In genomic region chr6:42286448-42286847, GRCm38 (mm10) we compare ENCODE assay signal across 16 mouse cellular contexts. TPM values are rescaled to one million over a fixed set of nuclear protein-coding genes. Genes with fewer than 3 reads are reported as not detected.
A peak's percentile ranks its signal among the peaks of the same experiment; 100 is the strongest.
DNase-seq lines count a peak whose midpoint lies in the region; ATAC-seq and TF ChIP-seq lines count a peak whose summit lies in the region.
"Had no signal": no experiment of that assay in that cellular context is flagged by ENCODE, and none has a peak within 500 bp of the region (broad histone marks: within the 10 kb centered on the region; RNA-seq: fewer than 3 reads in every experiment).

Gene Clcn1, plus strand, starts transcription at chr6:42286685.

- no peaks in the 10 kb centered on the region for H3K9me3 ChIP-seq in forebrain, embryonic 15.5 days
- no peaks in the 10 kb centered on the region for H3K9me3 ChIP-seq in forebrain, postnatal 0 days (ENCODE audit: low read length)
- H3K9me3 ChIP-seq in midbrain, embryonic 11.5 days (ENCODE audit: control insufficient read depth, low read length) = no peaks in the 10 kb centered on the region
- H3K9me3 ChIP-seq in midbrain, embryonic 10.5 days (replicated peaks) = no peaks in the 10 kb centered on the region
- no peaks in the 10 kb centered on the region for H3K9me3 ChIP-seq in hindbrain, embryonic 15.5 days
- H3K9me3 ChIP-seq: embryonic facial prominence, embryonic 13.5 days; forebrain, embryonic 10.5 days had no signal

- H3K36me3 ChIP-seq in forebrain, embryonic 15.5 days = peaks cover 58% of the 10 kb centered on the region
- H3K36me3 ChIP-seq in forebrain, postnatal 0 days (ENCODE audit: insufficient read depth) = peaks cover 32% of the 10 kb centered on the region
- peaks cover 12% of the 10 kb centered on the region; the same call in 1 of the 2 replicates for H3K36me3 ChIP-seq in midbrain, embryonic 11.5 days (ENCODE audit: control insufficient read depth, insufficient read depth, low read length)
- H3K36me3 ChIP-seq in midbrain, embryonic 10.5 days = peaks cover 79% of the 10 kb centered on the region
- H3K36me3 ChIP-seq in hindbrain, embryonic 15.5 days = peaks cover 39% of the 10 kb centered on the region

- WGBS in forebrain, embryonic 15.5 days = 80% methylated on average over 4 of the region's 5 CpGs
- 78% methylated on average over 4 of the region's 5 CpGs for WGBS in forebrain, postnatal 0 days
- 90% methylated on average over 5 of the region's 5 CpGs for WGBS in midbrain, embryonic 11.5 days
- 89% methylated on average over 5 of the region's 5 CpGs for WGBS in midbrain, embryonic 10.5 days
- 82% methylated on average over 4 of the region's 5 CpGs for WGBS in hindbrain, embryonic 15.5 days

- H3K4me1 ChIP-seq in forebrain, embryonic 15.5 days = no peaks in the 10 kb centered on the region
- no peaks in the 10 kb centered on the region for H3K4me1 ChIP-seq in forebrain, postnatal 0 days (ENCODE audit: insufficient read depth)
- H3K4me1 ChIP-seq in midbrain, embryonic 11.5 days (ENCODE audit: control insufficient read depth, insufficient read depth, low read length) = no peaks in the 10 kb centered on the region
- no peaks in the 10 kb centered on the region for H3K4me1 ChIP-seq in midbrain, embryonic 10.5 days
- H3K4me1 ChIP-seq in hindbrain, embryonic 15.5 days (replicated peaks) = no peaks in the 10 kb centered on the region
- H3K4me1 ChIP-seq: embryonic facial prominence, embryonic 13.5 days; forebrain, embryonic 10.5 days had no signal

- H3K9ac ChIP-seq in forebrain, embryonic 15.5 days (replicated peaks) = no peak within 1 kb of the TSS
- H3K9ac ChIP-seq in forebrain, postnatal 0 days = no peak within 1 kb of the TSS
- H3K9ac ChIP-seq in midbrain, embryonic 11.5 days (ENCODE audit: low read length) = no peak within 1 kb of the TSS
- no peak within 1 kb of the TSS for H3K9ac ChIP-seq in hindbrain, embryonic 15.5 days
- H3K9ac ChIP-seq: embryonic facial prominence, embryonic 13.5 days had no signal

- no peak within 1 kb of the TSS for H3K27ac ChIP-seq in forebrain, embryonic 15.5 days (replicated peaks)
- no peak within 1 kb of the TSS for H3K27ac ChIP-seq in forebrain, postnatal 0 days (ENCODE audit: low read depth, low read length)
- no peak within 1 kb of the TSS for H3K27ac ChIP-seq in midbrain, embryonic 11.5 days (ENCODE audit: low read depth, low read length)
- H3K27ac ChIP-seq in midbrain, embryonic 10.5 days (replicated peaks) = no peak within 1 kb of the TSS
- no peak within 1 kb of the TSS for H3K27ac ChIP-seq in hindbrain, embryonic 15.5 days (replicated peaks)
- H3K27ac ChIP-seq: embryonic facial prominence, embryonic 13.5 days; forebrain, embryonic 10.5 days had no signal

- TF ChIP-seq CTCF in forebrain, postnatal 0 days (IDR thresholded peaks at IDR 0.05; ENCODE audit: low read depth) = no peak

- no peaks in the 10 kb centered on the region for H3K27me3 ChIP-seq in forebrain, embryonic 15.5 days
- H3K27me3 ChIP-seq in forebrain, postnatal 0 days (ENCODE audit: insufficient read depth, low read length) = no peaks in the 10 kb centered on the region
- H3K27me3 ChIP-seq in midbrain, embryonic 11.5 days (ENCODE audit: control insufficient read depth, insufficient read depth, low read length) = no peaks in the 10 kb centered on the region
- no peaks in the 10 kb centered on the region for H3K27me3 ChIP-seq in midbrain, embryonic 10.5 days (ENCODE audit: low read depth, poor library complexity, severe bottlenecking)
- no peaks in the 10 kb centered on the region for H3K27me3 ChIP-seq in hindbrain, embryonic 15.5 days
- H3K27me3 ChIP-seq: embryonic facial prominence, embryonic 13.5 days had no signal

- H3K4me3 ChIP-seq in forebrain, embryonic 15.5 days = no peak within 1 kb of the TSS
- no peak within 1 kb of the TSS for H3K4me3 ChIP-seq in forebrain, postnatal 0 days (ENCODE audit: low read depth, low read length)
- H3K4me3 ChIP-seq in midbrain, embryonic 11.5 days (ENCODE audit: low read depth, low read length) = no peak within 1 kb of the TSS
- H3K4me3 ChIP-seq in midbrain, embryonic 10.5 days = no peak within 1 kb of the TSS
- no peak within 1 kb of the TSS for H3K4me3 ChIP-seq in hindbrain, embryonic 15.5 days
- H3K4me3 ChIP-seq: embryonic facial prominence, embryonic 13.5 days; forebrain, embryonic 10.5 days had no signal

- DNase-seq in forebrain, postnatal 0 days = no peak
- DNase-seq in midbrain, embryonic 11.5 days (ENCODE audit: low spot score, missing footprints) = no peak
- no peak for DNase-seq in midbrain, embryonic 10.5 days (ENCODE audit: low spot score)
- no peak for DNase-seq in adrenal gland, postnatal 4 days (ENCODE audit: low spot score in 2 of 2)
- no peak for DNase-seq in embryo, embryonic 9.5 days (ENCODE audit: extremely low spot score)
- no peak for DNase-seq in ovary, postnatal 36 days (ENCODE audit: low spot score)
- DNase-seq: adrenal gland, adult 8-10 months; cerebellum, postnatal 14 days; lung, adult 2 months; right cerebral cortex, postnatal 4 days had no signal

- no peak within 1 kb of the TSS for H3K4me2 ChIP-seq in forebrain, embryonic 15.5 days (replicated peaks)
- H3K4me2 ChIP-seq in forebrain, postnatal 0 days (ENCODE audit: low read depth) = no peak within 1 kb of the TSS
- no peak within 1 kb of the TSS for H3K4me2 ChIP-seq in midbrain, embryonic 11.5 days
- no peak within 1 kb of the TSS for H3K4me2 ChIP-seq in hindbrain, embryonic 15.5 days
- H3K4me2 ChIP-seq: embryonic facial prominence, embryonic 13.5 days had no signal

- peak; percentile 30; the same call in 1 of the 2 replicates for ATAC-seq in forebrain, embryonic 15.5 days (replicated peaks)
- no peak for ATAC-seq in forebrain, postnatal 0 days
- peak; percentile 23 for ATAC-seq in midbrain, embryonic 11.5 days (ENCODE audit: low FRiP score)
- peak; percentile 54; the same call in 1 of the 2 replicates for ATAC-seq in hindbrain, embryonic 15.5 days (ENCODE audit: low FRiP score, low read depth)

RNA-seq across cellular contexts. Expression of gene Clcn1, which starts in this region (rescaled TPM):
- 2.2 and 2.3 TPM in 2 replicates for polyA plus RNA-seq in forebrain, embryonic 15.5 days (2015; fragmentation: Nextera tagmentation; extraction: Ambion mirVana)
- 1.8 and 3.3 TPM in 2 replicates for total RNA-seq in forebrain, postnatal 0 days (2014; rRNA removed)
- 0.55 and 0.74 TPM in 2 replicates for polyA plus RNA-seq in forebrain, postnatal 0 days (2015; fragmentation: Nextera tagmentation; extraction: Ambion mirVana)
- 1.4 and 1.6 TPM in 2 replicates for polyA plus RNA-seq in midbrain, embryonic 11.5 days (2014; fragmentation: Nextera tagmentation; extraction: Ambion mirVana)
- 1.2 and 1.7 TPM in 2 replicates for polyA plus RNA-seq in midbrain, embryonic 10.5 days (2016; fragmentation: Nextera tagmentation; extraction: Ambion mirVana)
- 0.94 and 1.5 TPM in 2 replicates for polyA plus RNA-seq in hindbrain, embryonic 15.5 days (2015; fragmentation: Nextera tagmentation; extraction: Ambion mirVana)
- total RNA-seq in adrenal gland, postnatal 4 days (2021) = 1 to 10 TPM; 1.5 to 2.6 TPM
- total RNA-seq: hematopoietic stem cell, adult 5-6 weeks had no signal
- polyA plus RNA-seq: stomach, embryonic 14.5 days had no signal
